Mouse (Mus musculus) embryo, embryonic 11 days (tissue): ENCODE measurements at regions not wholly inside any gene's neighbourhood (a gene's known extent, or its start where the extent isn't known, plus 50 kb on each side); places are given as distances from the start of the nearest gene placed in this dataset.

ENCODE experiments used
- DNase-seq: peaks from one replicate; pipeline ENCODE4 v3.0.0-alpha.2; 2015

DNA sequence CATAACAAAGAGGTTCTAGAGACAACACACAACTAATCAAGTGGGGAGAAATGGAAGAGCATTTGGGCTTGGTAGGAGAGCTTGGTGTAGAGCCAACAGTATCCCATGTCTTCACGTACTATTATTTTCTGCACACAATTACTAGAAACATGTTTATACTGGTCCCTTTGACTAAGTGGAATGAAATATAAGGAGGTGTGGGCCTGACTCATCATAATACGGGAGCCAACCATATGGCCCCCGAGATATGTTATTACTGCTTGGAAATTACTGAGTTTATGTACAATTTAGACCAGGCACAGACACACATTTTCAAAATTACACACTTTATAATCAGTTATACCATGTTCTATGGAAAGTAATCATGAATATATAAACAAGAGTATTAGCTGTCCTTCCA lies 92.7 kb upstream of the Sash1 start:
- DNase-seq, result no peak

DNA sequence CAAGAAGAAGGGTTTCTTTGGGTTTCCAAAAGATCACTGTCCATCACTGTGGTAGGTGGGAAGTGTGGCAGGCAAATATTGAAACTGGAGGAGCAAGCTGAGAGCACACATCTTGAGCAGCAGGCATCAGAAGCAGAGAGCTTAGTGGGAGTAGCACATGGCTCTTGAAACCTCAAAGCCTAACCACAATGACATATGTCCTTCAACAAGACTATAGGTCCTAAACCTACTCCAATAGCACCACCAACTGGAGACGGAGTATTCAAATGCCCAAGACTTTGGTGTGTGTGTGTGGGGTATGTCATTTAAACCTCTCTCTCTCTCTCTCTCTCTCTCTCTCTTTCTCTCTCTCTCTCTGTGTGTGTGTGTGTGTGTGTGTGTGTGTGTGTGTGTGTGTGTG lies 88.1 kb upstream of the Sash1 start:
- DNase-seq, result peak; percentile 49

DNA sequence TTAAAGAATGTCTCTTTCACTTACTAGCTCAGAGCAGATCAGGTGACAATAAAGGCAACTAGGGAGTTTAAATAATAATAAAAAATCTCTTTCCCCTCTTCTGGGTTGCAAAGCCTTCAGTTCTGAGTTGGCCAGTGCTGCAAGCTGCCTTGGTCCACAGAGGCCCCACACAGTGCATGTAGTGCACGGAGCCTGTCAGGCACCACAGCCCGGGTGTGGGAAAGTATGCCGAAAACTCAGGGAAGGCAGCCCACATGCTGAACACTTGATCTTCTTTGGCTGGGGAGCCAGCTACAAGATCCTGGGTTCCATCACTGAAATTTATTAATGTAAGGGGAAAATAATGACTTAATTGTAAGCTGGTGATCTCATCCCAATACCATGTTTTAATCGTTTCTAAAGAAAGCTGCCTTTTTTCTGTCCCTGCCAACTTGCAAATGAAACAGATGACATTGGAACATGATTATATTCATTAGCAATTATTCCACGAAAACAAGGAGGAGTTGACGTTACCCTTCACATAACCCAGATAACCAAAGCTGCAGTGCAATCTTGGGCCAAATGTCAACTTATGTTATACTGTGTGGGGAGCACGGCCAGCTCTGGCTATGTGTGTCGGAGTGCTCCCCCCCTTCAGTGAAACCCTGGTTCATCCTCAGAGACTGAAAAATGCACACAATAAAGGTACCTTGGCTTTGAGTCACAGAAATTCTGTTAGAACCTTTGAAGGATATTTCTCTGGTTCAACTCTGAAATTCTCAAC lies 87.1 kb upstream of the Sash1 start:
- DNase-seq, result peak; percentile 24

DNA sequence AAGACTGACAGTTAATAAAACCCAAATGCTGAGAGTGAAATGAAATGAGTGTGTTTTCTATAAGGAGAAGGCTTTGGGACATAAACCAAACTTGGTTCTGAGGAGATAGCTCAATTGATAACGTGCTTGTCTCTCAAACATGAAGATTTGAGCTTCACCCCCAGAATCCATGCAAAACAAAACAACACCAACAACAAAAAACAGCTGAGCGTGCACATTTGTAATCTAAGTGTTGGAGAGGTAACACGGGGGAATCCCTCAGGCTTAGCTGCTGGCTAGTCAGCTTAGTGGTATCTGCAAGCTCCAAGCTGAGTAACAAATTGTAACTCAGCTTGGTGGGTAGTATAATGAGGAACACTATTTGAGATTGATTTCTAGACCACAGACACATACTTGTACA lies 84.9 kb upstream of the Sash1 start:
- DNase-seq, result no peak

DNA sequence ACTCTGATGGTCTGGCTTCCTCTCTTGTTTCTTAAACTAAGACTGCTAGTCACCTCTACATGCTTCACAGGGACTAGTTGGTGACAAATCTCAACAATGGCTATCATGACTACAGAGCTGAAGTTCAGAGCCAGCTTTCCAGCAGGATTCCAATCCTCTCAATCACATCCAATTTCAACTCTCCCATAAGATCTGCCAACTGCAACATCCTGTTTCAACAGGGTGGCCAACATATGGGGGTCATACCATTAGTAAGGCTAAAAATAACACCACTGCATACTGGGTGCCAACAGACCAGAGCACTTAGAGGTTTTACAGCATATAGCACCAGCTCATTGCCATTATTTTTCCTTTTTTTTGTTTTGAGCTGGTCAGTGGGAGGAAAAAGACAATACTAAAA lies 83.7 kb upstream of the Sash1 start:
- no peak for DNase-seq

DNA sequence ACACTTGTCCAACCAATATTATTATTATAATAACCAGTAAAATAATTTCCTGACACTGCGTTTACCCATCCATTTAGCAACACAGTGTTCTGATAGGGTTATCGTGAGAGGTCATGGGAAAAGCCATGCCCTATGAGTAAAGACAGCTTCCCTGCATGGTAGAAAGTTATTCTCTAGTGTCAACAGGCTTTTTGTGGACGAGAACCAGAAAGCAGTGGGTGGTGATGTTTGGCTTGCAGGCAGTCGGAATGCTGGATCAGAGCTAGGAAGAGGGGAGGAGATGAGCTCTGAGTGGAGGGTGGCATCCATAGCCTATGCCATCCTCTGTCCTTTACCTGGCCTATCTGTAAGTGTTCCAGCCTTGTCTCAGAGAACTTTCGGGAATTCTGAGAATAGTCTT lies 83.1 kb upstream of the Sash1 start:
- DNase-seq, result no peak

DNA sequence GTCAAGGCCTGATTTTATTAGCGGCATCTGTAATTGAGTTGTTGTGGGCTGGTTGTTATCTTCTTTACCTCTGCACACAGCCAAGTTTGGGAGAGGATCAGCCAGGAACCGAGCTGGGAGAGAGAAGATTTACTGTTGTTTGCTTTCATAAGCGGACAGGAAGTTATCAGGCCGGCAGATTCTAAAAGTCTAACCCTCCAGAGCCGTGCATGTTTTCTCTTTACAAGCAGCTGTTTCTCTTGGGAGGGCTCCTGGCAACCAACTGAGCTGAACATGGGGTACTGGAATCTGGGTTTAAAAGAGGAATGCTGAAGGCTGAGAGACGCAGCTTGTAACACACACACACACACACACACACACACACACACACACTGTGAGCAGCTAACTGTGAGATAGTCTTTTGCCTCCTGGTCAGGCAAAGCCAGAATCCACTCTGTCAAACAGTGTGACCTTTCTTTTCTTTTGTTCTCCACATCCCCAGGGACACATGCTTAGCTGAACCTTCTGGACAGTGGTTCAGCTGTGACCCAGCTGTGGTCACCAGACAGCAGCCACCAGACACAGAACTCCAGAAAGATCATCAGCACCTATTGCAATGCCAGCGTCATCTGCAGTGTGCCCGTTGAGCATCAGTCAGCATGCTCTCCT lies 82.5 kb upstream of the Sash1 start:
- DNase-seq, result peak; percentile 48

DNA sequence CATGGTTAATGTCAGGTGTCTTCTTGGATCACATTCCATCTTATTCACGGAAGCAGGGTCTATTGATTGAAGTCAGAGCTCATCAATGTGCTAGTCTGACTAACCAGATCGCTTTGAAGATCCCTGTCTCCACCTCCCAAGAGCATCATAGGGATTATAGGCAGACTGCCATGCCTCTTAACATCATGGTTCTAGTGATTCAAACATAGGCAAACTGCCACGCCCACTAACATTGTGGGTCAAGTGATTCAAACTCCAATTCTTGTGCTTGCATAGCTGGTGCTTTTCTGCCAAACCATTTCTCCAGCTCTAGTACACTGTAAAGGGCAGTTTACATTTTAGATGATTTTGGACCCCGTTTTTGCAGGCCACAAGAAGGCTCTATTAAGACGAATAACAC lies 77.1 kb upstream of the Sash1 start:
- DNase-seq, result no peak

DNA sequence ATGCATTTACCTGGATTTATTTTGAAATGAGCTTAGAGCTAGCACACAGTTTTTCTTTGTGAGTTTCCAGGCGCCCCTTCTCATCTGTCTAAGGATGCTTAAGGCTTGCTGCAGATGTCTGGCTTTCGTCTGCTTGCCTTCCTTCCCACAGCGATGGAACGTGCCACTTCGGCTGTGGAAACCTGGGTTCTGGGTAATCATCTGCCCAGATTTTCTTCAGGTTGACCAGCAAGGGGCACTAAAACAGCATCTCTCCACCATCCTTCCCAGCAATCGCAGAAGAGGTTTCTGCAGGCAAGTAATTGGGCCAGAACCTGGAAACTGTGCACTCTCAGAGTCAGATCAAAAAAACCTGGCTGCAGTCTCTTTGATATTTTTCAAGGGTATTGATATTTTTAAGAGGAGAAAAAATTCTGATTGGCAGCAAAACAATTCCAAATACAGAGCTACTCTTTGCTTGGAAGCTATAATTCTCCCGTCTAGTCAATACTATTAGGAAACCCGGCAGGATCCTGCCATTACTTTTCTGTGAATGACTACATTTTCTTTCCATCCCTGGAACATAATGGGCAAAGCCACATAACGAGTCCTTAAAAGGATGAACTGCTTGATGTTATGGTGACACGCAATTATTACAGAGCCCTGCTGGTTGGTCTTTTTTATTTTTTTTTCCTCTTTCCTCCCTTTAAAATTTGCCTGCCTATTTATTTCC lies 75.2 kb upstream of the Sash1 start:
- peak; percentile 41 for DNase-seq

DNA sequence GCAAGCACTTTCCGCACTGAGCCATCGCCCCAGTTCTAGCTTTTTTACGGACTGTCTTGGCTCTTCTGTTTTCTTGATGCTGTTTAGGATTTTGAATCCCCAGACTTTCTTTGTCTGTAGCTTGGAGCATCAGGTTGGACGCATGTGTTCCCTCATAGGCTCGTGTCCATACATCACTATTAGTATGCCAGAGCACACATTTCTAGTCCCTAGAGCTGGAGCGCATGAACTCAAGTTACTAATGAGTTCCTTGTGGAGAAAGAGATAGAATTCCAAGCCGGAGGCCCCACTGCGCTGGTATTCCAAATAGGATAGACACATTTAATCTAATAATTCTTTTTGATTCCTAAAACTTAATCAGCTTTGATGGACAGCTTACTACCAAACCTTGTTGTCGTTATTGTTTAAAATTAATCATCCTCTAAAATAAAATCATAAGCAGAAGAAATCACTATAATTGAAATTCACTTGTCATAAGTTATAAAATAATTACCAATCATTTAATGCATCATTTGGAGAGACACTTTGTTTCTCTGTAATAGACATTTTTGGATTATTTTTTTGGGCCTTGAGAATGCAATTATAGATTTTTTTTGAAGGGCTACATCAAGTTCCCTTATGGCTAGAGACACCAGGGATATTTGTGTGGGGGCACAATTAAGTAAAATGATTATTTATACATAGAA lies 74.5 kb upstream of the Sash1 start:
- peak; percentile 60 for DNase-seq

DNA sequence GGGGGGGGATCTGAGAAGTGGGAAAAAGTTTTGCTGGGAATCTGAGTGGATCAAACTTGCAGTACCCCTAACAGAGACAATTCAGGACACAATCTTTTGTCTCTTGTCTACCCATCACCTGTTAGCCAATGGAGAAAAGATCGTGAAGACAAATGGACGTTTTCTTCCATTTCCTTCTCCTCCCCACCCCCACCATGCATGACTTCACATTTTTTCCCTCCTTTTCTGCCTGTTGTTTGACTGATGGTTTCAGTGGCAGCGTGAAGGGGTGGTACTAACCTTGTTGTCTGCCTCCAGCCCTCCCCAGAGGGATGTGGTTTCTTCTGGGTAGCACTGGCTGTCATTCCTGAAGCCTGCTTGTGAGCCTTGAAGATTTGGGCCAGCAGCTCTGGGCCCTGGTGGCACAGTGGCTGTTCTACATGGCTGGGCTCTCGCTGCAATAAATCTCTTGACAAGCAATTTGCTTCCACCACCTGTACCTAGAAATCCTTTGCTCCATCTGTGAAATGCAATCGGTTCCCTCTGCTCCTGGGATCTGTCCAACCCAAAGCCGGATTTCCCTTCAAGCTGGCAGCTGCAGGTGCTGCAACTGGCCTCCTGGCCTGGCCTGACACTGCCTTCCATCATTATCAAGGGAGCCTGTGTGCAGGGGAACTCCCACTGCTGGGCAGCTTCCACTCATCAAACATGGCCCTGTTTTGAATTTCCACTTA lies 69.8 kb upstream of the Sash1 start:
- DNase-seq, result peak; percentile 50

DNA sequence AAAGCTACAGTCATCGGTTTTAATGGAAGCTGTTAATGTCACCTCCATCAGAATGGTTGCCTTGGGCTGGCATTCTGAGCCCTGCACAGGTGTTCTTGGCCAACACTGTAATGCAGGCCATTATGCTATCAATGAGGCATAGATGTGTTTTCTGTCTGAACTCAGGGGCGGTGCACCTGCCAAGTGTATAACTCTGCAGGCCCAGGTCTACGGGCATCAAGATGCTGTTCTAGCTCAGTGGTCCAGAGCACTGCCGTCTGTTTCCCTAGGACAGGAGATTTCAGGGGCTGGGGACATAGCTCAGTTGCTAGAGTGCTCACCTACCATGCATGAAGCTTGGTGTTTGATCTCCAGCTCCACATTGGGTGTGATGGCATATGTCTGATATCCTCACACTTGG lies 68.1 kb upstream of the Sash1 start:
- DNase-seq, result no peak

DNA sequence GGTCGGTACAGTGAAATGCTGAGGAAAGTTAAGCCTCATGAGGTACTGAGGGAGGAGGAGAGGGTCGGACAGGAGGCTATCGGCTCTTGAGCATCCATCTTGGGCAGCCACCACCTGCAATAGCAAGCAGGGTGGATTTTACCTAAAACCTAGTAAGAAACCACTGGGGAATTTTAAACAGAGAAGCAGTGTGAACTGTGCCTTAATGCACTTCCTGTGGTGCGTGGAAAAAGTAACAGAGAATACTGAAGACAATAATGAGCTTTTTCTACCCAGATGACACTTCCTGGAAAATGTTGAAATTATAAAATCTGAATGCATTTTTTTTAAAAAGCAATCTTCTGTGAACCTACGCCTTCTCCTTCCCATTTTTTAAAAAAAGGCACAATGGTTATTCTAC lies 67.1 kb upstream of the Sash1 start:
- DNase-seq, result no peak

DNA sequence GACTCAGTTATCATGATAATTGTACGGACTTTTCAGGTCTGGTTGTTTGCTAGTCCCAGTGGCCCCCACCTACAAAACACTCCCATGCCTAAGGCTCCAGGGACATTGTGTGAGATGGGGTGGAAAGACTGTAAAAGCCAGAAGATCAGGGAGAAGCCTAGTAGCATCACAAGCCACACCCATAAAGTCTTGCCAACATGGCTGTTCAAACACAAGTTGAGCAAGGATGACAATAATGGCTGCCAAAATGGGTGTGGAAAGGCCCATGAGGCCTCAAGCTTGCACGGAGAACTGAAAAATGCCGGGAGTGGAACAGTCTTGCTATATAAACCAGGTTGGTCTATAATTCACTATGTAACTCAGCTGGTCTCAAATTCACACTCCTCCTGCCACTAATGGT lies 66.1 kb upstream of the Sash1 start:
- DNase-seq, result no peak

DNA sequence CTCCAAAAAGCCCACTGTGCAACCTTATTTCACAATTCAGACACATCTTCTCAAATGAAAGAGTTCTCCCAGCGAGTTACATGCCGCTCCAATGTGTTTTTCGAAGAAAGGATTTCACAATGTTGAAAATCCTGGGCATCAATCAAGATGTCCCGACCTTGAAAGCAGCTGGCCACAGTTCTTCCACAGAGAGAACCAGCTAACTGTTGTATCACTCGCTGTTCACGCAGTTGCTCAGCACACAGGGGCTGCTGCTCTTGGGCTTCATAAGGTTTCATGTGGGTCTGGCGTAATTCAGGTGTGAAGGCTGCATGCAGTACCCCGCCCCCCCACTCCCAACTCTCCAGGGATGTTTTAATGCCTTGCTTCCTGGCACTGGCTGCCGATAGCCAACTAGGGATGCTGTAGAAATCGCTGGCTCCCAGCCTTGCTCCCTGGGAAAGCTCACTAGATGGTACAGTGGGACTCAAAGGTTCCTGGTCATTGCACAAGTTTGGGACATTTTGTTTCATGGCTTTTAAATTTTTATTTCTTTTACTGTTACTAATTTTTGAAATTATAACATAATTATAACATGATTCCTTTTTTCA lies 65.5 kb upstream of the Sash1 start:
- no peak for DNase-seq

DNA sequence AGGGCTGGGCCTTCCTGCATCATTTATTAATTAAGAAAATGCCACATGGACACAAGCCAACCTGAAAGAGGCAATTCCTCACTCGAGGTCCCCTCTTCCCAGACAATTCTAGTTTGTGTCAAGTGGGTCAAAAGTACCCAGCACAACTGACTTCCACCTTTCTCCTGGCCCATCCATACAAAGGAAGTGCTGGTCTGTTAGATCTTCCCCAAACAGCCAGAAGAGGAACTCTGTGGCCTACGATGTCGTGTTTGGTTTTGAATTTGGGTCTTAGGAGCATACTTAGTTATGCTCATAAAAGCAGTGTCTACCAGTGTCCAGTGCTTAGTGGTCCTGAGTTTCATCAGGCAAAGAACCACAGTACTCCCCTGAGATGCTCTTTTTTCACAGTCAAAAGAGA lies 62.4 kb upstream of the Sash1 start:
- no peak for DNase-seq

DNA sequence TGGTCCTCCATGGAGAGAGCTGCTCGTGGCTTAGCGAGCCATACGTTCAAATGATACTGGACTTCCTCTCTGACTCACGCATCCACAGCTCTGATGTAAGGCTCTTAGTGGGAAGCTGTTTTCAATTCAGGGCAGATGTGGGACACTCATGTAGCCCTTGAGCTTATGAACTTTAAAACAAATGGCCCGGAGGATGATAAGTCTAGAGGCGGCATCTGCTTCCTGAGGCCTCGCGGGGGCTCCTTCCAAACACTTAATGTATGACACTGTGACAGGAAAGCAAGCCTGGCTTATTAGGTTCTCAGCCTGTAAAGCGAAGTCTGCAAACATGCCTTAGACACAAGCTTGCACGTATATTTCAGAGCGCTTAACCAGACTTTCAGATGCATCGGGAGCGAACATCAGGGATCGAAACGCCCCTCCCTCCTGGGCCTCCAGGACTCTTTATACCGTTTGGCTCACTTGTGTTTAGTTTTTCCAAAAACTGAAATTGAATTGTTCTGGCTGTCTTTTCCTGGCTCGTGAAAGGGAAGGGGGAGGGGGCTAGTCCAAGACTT lies 59.4 kb upstream of the Sash1 start:
- peak; percentile 57 for DNase-seq

DNA sequence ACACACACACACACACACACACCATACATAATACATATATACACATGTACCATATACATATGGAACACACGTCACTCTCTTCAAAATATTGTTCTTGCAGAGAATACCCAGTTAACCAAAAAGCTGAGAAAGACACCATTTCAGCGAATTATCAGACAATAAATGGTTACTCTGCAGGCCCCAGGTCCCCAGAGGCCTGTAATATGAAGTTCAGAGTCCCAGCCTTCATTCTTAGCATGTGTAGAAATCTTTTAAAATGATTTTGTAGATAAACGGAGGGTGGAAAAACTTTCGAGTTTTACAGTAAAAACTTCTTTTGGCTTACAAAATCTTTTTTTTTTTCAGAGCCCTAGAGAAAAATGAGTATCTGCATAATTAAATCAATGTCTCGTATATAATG lies 58.7 kb upstream of the Sash1 start:
- DNase-seq, result no peak

DNA sequence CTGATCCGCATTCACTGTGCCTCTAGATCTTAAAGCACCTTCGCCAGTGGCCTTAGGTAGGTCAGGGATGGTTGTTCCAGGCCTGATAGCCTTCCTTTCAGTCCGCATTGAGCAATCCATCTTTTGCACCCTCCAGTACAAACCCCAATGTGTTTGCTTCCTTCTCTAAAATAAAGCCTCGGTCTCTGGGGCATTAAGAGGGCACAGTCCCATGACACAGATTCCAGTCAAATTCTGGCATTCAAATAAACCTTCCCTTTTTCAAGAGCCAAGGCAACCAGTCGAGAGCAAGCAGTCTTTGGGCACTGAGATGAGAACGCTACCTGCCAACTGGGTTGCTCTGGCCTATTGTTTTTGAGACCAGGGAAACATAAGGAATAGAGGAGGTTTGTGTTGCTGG lies 57.8 kb upstream of the Sash1 start:
- no peak for DNase-seq

DNA sequence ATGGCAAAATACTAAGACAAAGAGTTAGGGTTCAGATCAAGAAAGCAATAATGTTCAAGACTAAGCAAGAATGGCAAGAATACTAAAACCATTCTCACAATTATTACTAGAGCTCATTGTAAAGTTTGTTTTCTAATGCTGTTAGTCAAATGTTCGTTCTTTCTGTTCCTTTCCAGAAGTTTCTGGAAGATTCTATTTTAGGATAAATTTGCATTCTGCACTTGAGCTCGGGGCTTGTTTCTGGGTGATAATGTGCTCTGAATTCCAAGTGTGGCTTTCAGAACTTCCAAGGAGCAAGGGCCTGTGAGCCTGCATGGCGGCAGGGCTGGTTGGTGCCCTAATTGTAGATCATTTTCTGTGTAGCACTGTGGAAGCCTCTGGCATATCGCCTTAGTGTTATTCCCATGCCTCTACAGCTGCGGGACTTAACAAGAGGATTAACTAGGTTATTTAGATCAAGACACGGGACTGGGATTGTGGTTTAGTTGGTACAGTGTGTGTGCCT lies 57.1 kb upstream of the Sash1 start:
- DNase-seq, result no peak

DNA sequence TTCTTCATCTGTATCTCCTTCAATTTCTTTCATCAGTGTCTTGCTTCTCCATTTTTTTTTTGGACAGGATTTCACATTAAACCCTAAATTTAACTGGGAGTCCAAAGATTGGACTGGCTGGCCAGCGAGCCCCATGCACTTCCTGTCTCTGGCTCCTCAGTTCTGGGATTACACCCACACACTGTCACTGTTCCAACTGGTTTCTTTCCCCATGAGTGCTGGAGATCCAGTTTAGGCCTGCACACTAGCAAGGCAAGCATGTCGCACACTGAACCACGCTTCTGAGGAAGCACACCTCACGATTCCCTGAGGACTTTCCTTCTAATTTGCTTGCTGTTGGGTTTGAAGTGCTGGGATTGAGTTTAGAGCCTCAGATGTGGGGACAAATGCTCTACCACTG lies 50.5 kb upstream of the Sash1 start:
- DNase-seq, result no peak
